Mouse (Mus musculus): ENCODE measurements around the gene Hdlbp.
"Not testable (repeated sequence)": the region's sequence is repeated elsewhere in the genome, so short reads cannot be mapped to it uniquely, and the experiment has no call there.

The Hdlbp gene

DNA sequence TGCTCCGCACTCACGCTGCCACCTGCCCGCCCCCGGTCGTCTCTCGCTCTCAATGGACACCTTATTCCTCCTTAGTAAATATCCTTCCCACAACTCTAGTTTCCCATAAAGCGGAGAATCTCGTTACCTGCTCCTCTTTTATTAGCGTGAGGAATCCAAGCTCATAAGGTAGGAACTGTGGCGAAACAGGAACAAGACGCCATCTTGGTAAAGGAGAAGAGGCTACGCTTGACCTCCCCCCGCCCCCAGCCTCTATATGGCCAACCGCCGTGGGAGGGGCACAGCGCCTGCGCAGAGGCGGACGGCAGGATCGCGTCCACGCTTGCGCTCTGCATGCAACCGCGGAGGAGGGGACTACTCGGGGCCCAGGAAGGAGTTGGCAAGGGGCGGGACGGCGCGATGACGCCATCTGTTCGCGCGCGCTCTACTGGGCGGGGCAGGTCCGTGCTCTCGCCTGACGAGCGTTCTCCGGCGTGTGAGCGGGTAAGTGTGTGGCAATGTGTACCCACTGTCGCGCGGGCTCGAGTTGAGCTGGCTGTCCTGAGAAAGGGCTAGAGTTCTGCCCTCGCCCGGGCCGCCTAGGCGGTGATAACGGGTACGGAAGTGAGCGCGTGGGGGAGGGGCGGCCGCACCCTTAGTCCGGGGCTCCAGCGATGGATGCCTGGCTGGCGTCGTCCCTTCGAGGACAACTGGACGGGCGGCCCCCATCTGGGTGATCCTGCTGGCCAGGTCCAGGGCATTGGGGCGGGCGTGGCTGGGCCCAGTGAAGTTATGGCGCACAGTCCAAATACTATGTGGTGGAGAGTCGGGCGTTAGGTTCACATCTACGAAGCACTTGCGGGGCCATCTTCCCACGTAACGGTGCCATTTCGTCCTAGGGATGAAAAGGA lies at the start of gene Hdlbp:
Gene Hdlbp, minus strand, starts transcription at position 230 of the 890 bp plus-strand sequence.
- DNase-seq: peak; percentile 99

DNA sequence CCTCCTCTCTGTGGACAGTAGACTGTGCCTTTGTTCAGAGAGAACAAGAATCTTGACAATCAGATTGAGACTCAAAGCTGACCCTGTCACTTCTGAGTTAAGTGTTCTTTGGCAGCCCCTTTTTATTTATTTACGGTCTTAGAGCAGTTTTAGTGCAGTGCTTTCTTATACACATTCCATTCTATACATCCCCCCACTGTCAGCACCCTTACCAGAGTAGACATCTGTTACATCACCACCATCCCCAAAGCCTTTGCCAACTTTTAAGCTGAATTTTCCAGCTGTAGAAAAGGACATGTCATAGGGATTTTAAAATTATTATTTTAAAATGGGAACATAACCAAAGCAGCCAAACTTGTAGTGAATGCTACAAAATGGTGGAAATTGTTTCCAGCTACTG lies 43.7 kb upstream of the Hdlbp start:
- no peak for DNase-seq

DNA sequence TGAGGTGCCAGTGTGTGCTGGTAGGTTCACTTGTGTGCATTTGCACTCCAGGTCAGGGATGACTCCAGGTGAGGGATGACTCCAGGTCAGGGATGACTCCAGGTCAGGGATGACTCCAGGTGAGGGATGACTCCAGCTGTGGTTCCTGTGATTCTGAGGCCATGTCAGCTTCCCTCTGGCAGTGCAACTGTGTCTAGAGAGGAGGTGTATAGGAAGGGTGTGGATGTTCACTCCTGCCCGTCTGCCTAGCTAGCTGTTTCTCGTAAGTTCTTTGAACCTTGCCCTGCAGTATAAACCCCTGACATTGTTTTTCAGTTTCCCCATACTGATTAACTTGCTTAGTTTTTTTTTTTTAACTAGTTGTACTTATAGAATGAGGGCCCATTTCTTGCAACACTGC lies 42.9 kb upstream of the Hdlbp start:
- DNase-seq: no peak

DNA sequence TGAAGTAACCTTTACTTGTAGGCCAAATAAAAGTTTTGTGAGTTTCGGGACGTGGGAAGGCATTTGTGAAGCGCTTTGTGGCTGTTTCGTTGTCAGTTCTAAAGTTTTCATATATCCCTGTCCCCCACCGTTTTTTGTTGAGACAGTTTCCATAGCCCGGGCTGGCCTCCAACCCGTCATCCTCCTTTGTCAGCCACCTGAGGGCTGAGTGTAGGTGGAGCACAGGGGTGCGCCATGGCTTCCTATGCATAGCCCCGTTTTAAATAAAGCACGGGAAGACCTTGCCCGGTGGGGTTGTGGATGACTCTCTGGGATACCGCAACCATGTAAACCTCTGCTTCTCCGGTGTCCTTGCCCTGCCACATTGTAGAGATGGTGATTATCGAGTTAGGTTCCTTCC lies 34.6 kb upstream of the Hdlbp start:
- DNase-seq: no peak

DNA sequence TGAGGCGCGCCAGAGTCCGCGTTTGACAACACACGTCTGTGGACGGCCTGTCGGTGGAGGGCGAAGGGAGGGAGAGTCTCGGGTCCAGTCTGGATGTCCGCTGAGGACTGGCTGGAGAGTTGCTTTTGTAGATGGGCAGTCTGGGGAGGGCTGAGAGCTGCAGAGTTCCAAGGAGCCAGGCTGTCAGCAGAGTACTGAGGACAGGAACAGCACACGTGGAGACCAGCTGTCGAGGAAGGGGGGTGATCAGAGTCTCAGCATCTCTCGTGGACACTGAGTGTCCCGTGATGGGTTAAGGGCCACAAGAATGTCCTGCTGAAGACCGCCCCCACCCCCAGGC lies 33.7 kb upstream of the Hdlbp start:
- no peak for DNase-seq

DNA sequence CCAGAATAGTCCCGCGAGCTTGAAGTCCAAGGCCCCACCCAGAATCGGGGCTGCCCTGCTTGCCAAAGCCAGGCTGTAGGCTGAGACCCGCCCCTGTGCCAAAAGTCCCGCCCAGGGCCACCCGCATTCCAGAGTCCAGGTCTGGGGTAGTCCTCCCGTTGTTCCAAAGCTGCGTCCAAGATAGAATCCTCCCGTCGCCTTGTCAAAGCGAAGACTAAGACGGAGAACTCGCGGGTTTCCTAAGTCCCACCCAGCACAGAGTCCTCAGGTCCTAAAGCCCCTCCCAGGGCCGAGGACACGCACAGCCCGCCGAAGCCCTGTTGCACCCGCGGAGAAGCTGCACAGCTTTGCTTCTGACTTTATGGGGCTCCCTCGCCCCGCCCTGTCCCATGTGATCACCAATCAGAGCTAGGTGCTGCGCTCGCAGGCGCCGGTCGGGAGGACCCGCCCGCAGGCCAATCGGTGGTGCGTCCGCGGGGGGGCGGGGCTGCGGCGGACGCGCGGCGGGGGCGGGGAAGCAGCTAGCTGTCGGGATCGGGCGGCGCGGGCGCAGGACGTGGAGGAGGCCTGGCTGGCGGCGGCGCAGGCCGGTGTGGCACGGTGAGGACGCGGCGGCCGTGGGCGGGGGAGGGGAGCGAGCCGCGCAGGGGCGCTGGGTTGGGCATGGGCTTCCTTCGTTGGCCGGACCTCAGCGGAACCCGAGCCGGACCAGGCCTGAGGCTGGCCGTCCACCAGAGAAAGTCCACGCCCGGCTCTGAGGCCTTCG lies 33.2 kb upstream of the Hdlbp start, which contains the start of gene Farp2:
Gene Farp2, plus strand, starts transcription at position 495 of the 766 bp plus-strand sequence.
- peak; percentile 91 to 92 for DNase-seq

DNA sequence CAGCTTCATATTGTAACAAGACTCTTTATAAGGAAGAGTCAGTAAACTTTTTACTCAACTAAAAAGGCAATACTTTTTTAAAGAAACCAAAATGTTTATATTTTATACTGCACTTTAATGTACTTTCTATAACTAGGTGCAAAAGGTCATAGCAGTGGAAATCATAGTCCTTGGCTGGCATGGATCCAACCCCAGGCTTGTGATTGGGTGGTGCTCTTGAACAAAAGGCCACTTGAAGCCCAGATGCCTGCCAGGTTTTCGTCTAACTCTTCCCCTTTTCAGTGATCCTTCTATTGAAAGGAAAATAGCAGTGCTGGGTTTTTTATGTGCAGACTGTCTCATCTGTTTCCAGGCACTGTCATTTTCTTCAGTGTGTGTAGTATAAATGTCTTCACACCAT lies 30.0 kb upstream of the Hdlbp start:
- not testable (repeated sequence) for DNase-seq

DNA sequence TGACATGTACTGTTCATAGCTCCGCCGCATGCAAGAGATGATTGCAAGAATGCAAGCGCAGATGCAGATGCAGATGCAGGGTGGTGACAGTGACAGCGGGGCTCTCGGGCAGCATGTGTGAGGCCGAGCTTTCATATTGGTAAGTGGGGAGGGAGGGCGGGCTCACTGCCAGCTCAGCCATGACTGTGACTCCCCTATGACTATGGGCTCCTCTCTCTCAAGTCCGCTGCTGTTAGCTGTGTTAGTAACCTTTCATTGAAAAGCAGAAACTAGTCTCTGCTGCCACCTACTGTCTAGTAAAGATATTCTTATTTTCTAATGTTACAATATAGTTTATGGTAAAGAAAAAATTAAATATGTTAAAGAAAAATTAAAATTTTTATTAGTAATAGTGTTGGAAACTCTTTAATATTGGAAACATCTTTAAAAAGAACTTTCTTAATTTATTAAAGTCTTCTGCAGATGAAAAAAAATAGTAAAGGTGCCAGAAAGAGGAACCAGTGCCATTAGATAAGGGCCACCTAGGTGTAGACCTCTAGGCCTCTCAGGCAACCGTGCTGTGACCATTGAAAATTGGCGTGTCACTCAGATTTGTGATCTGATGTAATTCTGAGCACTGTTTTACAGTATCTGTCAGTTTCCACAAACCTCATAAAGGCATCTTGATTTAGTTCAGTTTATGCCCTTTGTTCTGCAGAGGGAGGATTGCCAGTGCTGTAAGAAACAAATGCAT lies 28.5 kb upstream of the Hdlbp start:
- peak; percentile 26 to 36 for DNase-seq

DNA sequence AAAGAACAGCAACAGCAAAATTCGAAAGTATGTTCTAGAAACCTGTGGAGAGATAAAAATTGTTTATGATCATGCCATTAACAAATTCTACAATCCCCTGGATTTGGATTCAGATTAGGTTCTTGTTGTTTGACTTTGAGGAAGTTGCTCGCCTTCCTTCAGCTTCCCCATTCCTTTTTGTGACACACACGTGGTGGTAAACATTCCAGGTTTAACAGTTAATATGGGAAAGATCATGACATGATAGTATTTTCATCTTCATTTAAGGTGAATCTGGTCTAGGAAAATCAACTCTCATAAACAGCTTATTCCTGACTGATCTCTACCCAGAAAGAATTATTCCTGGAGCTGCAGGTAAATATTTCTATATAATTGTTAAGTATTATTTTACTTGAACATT lies 16.7 kb upstream of the Hdlbp start:
- DNase-seq: no peak

DNA sequence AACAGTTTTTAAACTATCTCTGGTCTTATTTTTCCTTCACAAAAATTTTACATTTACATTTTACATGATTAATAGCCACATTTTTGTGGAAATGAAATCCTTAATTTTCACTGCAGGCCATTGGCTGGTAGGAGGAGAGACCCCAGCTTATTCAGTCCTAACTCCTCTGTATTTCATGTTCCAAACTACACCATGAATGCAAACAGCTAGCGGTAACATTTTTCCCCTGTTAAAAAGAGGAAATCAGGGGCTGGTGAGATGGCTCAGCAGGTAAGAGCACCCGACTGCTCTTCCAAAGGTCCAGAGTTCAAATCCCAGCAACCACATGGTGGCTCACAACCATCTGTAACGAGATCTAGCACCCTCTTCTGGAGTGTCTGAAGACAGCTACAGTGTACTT lies 7.7 kb upstream of the Hdlbp start:
- DNase-seq: not testable (repeated sequence)

DNA sequence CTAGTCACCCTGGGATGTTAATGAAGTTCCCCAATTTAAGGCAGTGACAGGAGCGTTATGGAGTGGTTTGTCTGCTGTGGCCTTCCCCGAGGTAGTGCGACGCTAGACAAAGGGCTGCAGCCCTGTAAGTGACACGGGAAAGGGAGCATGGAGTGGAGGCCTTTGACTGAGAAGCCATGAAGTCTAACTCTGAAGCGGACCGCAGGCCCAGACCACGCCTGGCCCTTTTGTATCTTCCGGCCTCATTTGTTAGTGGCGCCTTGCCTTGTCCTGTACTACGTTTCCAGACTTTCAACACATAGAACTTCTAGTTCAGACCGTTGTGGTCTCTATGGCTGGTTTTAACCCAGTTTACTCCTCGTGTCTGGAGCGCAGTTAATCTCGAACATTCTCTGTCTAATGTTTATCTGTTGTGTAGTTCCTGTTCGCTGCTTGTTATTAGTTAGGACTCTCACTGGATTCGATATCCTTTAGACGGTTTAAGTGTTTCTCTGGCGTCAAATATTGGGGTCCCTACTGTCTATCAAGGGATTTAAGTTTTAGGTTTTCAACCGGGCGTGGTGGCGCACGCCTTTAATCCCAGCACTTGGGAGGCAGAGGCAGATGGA lies 965 bp upstream of the Hdlbp start:
- no peak for DNase-seq

DNA sequence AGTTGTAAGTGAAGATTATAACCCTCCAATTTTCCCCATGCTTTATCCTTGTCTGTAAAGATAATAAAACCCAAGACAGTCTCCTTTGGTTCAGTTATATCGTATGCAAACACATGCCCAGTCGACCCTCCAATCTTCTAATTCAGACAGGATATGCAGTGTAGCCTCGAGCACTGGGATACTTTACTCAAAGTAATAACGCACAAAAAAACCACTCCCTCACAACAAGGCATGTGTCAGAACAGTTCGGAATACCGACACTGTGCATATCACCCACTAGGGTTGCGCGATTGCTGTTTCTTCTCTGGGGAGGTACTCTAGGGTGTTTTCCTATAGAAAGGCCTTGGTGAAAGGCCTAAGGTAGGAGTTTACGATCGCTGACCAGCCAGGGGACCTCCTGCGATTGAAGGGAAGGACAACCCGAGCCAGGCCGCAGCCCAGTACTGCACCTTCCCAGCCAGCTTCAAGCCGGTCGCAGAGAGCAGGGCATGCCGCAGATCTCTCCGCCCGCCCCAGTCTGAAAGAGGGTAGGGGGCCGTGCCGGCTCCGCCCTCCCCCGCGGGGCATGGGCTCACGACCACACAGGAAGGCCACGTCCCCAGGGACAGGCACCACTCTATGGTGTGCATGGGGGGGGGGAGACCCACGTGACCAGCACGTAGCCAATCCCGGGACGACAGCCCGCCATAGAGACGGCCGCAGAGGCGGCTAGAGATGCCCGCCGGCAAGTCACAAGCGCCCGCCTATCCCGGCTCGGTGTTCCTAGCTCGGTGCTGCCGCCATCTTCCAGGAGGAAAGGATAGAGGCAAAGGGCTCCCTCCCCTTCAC lies 643 bp downstream of the Hdlbp start:
- DNase-seq: peak; percentile 97 to 98

DNA sequence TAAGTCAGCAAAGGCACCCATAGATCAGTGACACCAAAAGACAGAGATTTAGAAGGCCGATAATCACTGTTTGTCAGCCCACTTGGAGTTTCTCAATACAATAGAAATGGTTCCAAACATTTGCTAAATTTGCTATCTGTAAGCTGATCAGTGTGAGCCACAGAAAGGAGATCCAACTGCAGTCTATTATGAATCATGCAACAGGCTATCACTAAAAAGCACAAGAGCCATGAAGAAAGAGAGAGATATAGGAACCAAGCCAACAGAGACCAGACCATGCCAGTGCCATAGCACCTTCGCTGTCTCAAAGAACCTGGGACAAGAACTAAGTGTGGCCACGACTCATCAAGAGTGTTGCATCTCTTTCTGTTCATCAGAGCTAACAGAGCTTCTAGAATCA lies 2.9 kb downstream of the Hdlbp start:
- no peak for DNase-seq

DNA sequence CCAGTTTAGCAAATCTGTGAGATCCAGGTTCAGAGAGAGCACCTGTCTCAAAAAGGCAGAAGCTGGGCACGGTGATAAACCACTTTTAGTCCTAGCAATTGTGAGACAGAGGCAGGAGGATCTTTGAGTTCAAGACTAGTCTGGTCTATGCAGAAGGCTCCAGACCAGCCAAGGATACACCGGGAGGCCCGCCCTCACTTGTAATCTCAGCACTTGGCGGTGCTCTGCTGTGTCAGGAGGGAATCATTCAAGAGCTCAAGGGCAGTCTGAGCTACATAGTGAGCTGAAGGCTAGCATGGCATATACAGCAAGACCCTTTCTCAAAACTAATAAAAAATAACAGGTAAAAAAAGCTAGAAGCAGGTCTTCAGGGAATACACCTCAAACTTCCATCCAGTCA lies 10.0 kb downstream of the Hdlbp start:
- no peak for DNase-seq

DNA sequence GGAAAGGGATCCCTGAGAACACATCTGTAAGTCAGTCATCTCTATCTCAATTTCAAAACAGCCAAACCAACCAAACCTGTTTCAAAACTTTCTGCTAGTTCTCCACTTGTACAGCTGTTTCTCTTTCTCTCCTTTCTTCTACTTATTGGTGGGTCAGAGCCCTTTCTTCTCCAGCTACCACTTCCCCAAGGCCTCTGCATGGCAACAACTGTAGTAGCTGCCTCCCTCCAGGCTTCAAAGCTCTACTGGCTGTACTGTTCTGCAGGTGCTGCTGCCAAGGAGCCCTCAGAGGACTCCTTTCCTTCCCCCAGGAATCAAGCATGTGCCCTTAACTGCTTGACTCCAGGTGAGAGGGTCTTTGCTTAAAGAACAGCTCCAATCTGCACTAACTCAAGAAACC lies 12.9 kb downstream of the Hdlbp start:
- no peak for DNase-seq

DNA sequence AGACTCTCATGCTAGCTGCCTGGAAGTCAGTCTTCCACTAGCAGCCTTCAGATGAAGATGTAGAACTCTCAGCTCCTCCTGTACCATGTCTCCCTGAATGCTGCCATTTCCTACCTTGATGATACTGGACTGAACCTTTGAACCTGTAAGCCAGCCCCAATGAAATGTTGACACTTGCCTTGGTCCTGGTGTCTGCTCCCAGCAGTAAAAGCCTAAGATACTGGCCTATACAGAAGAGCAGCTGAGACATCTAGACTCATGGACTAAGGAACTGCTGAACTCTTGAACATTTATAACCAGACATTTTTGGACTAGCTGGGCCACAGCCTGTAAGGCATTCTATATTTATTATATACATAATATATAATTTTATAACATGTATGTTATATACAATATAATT lies 13.5 kb downstream of the Hdlbp start:
- DNase-seq: no peak

DNA sequence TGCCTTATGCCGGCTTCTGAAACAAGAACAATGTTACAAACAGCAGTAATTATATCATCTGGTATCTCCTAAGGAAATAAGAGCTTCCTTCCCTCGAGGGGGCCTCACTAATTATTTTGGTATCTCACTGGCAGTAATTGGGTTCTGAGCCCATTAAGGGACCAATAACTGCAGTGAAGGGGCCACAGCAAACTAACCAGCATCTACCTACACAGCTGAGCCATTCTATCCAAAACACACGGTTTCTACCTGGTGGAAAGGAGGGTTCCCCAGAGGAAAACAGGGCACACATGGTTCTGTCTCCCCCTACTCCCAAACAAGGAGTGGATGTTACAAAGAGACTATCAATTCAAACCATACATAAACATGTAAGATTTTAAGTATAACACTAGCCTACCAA lies 19.5 kb downstream of the Hdlbp start:
- DNase-seq: no peak

DNA sequence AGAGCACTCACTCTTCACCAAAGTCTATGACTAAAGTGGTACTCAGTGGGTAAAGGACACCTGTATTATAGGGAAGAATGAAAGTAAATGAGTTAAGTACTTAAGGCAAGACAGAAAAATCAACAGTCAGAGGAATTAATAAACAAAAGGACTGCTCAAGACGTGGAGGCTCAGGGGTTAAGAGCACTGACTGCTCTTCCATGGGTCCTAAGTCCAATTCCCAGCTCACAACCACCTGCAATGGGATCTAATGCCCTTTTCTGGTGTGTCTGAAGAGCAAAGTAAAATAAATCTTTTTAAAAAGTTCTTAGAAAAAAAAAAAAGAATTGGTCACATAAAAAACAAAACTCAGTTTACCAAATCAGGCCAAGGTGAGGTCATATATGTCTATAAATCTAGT lies 20.3 kb downstream of the Hdlbp start:
- DNase-seq: no peak

DNA sequence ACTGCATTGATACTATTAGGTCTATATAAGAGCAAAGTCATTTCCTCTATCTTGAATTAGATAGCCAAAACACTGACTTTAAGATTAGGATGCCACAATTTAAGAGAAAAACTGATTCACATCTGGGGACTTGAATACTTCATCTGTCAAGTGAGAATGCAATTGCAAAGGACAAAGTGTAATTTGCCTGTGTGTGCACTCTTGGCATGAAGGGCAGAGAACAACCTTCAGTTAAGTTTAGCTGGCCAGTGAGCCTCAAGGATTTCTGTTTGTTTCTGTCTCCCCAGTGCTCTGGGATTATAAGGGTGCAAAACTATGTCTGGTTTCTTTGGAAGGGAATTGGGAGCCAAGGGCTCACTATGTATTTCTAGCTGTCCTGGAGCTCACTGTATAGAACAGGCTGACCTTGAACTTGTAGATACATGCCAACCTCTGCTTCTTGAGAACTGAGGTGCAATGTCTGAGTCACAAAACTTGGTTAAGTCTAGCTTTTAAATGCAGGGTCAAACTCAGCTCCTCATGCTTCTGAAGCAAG lies 24.8 kb downstream of the Hdlbp start:
- DNase-seq: no peak

DNA sequence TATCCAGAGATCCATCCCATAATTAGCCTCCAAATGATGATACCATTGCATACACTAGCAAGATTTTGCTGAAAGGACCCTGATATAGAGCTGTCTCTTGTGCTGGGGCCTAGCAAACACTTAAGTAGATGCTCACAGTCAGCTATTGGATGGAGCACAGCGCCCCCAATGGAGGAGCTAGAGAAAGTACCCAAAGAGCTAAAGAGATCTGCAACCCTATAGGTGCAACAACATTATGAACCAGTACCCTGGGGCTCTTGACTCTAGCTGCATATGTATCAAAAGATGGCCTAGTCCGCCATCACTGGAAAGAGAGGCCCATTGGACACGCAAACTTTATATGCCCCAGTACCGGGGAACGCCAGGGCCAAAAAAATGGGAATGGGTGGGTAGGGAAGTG lies 28.5 kb downstream of the Hdlbp start:
- peak; percentile 35 to 43 for DNase-seq

DNA sequence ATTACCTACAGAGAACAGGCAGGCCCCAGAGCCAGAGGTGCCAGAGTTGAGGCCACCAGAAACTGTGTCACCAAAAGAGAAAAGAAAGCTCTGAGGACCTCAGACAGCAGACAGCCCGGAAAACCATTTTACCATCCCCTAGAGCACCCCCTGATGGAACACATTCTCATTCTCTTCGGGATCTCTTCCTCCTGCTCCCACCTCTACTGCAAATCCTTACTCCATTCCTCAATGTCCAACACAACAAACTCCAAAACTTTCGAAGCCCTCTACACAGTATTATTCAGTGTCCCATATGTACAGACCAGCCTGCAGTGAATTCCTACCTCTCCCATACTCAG lies 32.8 kb downstream of the Hdlbp start:
- no peak for DNase-seq

Measured in B cell, adult 2 months (primary cell).